Mouse (Mus musculus) ovary, postnatal 14 days (tissue): Measurements from ENCODE around the gene Optc.
A peak's percentile ranks its signal among the peaks of the same experiment; 100 is the strongest.

Source experiments
- DNase-seq: peaks from one replicate; pipeline ENCODE4 v3.0.0; 2022; ENCODE audit warnings: low spot score

The Optc gene

GRCm38 (mm10) chr1:133918088-133918470 is 10.3 kb upstream of the Optc start:
- no peak for DNase-seq

- DNase-seq, result no peak
Measured at GRCm38 (mm10) chr1:133917456-133918087, 9.8 kb upstream of the Optc start.

- peak; percentile 85 for DNase-seq
Measured at GRCm38 (mm10) chr1:133915723-133916355, 8.0 kb upstream of the Optc start.

DNA sequence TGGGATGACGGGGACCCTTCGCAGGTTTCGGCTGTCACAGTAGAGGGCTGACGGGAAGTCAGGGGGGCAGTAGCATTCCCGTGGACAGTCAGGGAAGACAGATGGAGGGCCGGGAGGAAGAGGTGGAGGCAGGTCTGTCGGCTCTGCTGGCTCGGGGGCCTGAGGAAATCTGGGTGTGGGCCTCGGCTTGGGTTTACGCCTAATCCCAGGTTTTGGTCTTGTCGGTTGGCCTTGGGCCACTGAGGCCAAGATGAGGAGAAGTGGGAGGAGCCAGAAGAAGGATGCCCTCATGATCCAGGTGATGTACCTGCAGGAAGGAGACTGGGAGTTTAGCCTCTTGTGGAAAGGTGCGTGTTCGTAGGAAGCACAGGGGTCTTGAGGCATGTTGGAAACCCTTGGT is 7.3 kb upstream of the Optc start:
- no peak for DNase-seq

GRCm38 (mm10) chr1:133913018-133913417 is 5.2 kb upstream of the Optc start:
- no peak for DNase-seq

- peak; percentile 73 for DNase-seq
Measured at GRCm38 (mm10) chr1:133911456-133911855, 3.7 kb upstream of the Optc start.

DNA sequence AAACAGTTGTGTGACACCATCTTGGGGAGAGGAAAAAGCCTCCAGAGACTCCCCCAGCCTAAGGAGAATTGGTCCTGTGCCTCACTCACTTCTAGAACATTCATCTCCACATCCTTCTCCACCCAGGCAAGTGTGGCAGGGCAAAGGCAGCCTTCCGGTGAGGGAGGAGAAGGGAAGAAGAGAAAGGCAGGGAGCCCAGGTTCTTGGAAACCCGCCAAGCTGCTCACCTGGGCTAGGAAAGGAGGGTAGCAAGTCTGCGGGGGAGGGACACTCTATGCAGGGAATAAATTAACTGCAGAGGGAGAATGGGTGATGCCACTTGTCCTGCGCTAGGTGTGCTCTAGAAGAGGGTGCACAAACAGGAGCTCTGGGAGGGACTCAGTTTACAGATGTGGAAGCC is 3.2 kb upstream of the Optc start:
- DNase-seq, result no peak

DNA sequence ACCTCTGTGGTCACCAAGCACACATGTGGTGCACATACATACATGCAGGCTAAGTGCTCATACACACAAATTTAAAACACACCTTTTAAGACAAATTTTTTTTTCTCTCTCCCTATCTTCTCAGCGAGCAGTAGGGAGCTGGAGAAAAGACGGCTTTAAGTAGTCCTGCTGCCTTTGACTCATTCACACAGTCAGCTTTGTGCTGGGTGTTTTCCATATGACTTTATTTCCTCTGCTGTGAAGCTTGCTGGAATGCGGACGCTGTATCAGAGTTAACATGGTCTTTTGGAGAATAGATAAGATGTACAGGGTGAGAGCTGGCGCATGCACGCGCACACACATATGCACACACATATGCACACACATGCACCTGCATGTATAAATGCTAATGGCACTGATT is 2.3 kb upstream of the Optc start:
- no peak for DNase-seq

- no peak for DNase-seq
Measured at GRCm38 (mm10) chr1:133908659-133909575, 1.1 kb upstream of the Optc start.

GRCm38 (mm10) chr1:133906420-133906819 is 1.4 kb downstream of the Optc start:
- DNase-seq, result no peak

DNA sequence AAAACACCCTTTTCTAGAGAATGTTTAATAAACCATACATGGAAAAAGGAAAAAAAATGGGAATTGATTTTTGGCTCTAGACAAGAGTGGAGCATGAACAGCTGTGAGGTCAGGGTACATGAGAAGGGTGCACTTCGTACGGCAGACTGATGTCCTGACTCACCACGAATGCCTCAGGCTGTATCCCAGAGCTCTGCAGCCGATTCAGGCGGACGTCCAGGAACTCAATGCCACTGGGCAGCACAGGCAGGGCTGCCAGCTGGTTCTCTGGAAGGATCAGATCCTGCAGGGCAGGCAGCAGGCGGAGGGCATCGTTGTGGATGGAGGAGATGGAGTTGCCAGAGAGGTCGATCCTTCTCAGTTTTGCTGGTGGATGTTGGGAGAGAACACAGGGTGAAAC is 7.0 kb downstream of the Optc start:
- no peak for DNase-seq

DNA sequence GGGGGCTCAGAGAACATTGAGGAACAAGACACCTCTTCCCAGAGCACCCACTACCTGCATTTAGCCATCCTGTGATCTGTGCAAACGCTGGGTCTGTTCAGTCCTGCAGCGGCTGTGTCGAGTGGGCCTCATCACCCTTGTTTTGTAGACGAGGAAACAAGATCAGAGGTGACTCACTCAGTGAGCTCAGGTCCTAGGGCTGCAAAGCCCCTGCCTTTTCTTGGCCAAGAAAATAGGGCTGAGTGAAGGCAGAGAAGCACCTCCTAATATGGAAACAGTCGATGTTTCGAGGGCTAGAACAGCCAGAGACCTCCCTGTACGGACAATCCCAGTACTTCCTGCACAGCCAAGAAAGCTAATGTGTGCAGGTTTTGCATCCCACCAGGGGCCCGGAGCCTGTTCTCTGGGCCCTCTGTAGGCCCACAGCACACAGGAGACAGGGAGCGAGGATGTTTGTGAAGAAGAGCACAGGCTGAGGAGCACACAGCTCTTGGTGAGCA is 8.7 kb downstream of the Optc start:
- DNase-seq, result no peak

DNA sequence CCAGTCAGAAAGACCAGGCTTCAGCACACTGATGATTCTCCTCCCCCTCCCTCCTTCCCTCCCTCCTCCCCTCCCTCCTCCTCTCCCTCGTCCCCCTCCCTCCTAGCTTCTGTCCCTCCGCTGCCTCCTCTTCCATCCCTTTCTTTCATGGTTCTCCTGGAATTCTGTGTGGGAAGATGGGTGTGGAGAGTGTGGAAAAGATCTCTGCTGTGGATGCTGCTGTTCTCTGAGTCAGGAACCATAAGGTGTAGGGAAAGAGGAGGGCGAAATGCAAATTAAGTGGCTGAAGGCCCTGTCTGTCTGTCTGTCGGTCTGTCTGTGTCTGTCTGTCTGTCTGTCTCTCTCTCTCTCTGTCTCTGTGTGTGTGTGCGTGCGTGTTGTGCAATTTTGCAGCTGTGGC is 10.5 kb downstream of the Optc start:
- DNase-seq, result no peak

DNA sequence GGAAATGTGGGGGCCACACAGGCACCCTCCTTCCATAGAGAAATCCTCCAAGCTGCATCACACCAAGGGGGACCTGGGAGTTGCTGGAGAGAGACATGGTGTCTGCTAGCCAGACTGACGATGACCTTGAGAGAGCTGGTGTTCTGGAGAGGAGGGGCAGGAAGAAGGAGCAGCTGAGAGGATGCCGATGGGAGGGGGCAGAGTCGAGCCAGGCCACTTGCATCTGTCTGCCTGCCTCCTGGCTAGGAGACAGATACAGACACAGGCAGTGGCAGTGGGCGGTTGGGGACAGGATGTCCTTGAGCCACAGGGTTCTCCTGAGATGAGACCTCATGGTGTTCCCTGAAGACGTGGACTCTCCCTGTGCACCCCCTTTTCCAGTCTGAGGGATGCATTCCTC is 16.3 kb downstream of the Optc start:
- no peak for DNase-seq

DNA sequence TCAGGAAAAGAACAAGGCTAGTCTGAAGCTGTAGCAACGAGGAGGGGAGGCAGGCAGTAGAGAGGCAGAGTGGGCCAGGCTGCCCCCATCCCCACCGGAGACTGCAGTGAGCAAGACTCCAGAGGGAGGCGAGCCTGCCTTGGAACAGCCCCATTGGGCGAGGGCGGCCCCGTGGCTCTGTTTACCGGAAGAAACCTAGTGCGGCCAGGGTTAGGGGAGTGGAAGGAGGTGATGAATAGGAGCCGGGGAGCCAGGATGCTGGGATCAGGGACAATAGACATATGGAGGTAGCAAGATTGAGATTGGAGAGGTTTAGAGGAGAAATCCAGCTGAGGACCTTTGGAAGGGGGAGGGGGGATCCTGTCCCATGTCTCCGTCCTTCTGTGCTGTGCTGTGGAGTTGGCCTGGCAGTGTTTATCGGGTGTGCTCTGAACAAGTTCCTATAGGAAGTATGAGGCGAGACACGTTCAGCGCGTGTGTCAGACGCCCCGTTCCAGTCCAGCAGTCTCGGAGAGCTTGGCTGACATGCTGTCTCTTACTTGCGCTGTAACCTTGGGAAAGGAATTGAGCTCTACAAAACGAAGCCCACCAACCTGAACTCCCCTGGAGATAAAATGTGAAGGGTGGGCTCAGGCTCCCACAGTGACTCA is 17.7 kb downstream of the Optc start:
- no peak for DNase-seq

DNA sequence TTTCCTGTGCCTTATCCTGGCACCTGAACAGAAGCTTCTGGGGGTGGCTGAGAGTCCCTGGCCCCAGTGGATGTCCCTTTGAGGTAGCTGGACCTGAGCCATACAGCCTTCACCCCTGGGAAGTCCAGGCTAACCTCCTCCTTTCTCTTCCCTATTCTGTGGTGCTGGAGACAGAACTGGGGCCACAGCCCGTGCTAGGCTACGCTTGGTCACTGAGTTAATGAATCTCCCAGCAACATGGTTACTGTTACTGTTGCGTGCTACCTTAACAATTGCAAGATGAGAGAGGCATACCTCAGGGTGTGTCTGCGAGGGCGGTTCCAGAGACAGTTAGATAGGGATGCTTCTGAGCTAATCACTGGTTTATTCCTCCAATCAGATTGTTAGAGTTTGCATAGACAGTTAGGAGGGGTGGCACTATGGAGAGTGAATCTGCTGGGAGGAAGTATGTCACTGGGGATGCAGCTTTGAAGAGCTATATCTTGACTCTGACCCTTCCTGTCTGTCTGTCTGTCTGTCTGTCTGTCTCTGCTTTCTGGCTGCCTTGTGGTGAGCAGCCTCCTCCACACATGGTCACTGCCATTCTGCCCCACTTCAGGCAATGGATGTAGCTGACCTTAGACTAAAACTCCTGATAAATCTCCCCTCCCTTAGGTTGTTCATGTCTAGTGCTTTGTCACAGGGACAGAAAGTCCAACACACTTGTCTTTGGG is 20.1 kb downstream of the Optc start:
- DNase-seq, result no peak

DNA sequence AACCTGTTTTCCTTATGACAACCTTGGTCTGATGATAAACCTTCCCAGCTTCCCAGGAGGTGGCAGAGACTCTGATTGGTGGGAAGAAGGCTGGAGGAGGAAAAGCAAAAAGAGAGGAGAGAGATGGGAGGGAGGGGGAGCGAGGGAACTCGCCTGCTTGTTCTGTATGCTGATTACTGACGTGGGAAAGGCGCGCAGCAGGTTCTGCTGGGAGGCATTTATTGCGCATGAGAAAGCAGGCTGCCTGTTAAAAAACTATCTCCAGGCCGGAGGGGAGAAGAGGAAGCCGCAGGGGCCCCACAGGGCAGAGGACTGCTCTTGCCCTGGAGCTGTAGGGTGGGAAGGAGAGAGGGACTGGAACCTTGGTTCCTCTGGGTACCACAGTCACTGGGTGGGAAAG is 20.8 kb downstream of the Optc start:
- DNase-seq, result no peak

DNA sequence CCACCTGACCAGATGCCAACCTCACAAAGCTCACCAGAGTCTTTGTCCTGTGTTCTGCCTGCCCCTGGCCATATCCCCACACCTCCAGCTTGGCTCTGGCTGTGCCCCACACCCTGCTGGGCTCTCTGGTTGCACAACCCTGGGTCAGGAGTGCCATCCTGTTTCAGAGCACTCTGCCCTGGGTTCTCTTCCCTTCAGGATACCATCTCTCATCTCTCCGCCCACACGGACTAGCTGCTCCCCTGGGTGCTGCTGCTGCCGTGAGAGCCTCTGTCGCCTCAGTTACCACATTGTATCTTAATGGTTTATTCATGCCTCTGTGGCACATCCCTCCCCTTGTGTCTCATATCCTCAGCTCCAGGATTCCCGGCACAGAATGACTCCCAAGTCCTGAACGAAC is 21.4 kb downstream of the Optc start:
- DNase-seq, result no peak

GRCm38 (mm10) chr1:133885811-133886210 is 22.0 kb downstream of the Optc start:
- DNase-seq, result no peak

DNA sequence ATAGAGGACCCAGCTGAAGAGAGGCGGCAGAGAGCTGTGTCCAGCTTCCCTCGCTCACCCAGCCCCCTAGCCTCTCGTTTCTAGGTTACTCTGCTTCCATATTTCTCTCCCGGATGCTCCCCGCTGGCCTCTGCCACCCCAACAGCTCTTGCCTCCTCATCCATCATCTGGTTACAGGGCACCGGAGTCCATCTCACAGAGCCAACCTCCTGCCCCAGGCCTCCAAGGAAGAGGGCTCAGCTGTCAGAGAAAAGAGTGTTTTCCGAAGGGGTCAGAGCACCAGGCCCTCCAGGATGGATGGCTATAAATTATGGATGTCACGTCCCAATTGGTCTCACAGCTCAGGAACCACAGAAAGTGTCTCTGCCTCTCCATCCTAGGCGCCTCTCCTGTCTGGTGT is 23.1 kb downstream of the Optc start:
- DNase-seq, result no peak

- DNase-seq, result no peak
Measured at GRCm38 (mm10) chr1:133884090-133884489, 23.7 kb downstream of the Optc start.
